Mouse (Mus musculus) liver, postnatal 0 days (tissue): ENCODE data around the gene Itpr2. TPM values are rescaled to one million over a fixed set of nuclear protein-coding genes. Genes with fewer than 3 reads are reported as not detected.

Source experiments
- ATAC-seq: fragments of 200-750 bp; cut with Nextera tagmentation; 2 replicates; pipeline ENCODE4 v1.8.0; 2017; ENCODE audit warnings: mild to moderate bottlenecking, moderate library complexity
- DNase-seq: peaks from one replicate; pipeline ENCODE4 v3.0.0-alpha.2; 2016
- H3K27ac ChIP-seq: fragments of 300-500 bp; sonication (generic); 2 replicates; pipeline ENCODE4 v1.5.1; 2014; ENCODE audit warnings: antibody characterized with exemption, moderate library complexity, mild to moderate bottlenecking, low read depth
- H3K27me3 ChIP-seq: fragments of 300-500 bp; sonication (generic); 2 replicates; pipeline ENCODE4 v1.6.1; 2014; ENCODE audit warnings: low read length, control low read depth, mixed read lengths; ENCODE audit not compliant: insufficient read depth
- H3K36me3 ChIP-seq: fragments of 300-500 bp; sonication (generic); replicated peaks from 2 replicates; pipeline ENCODE4 v1.6.1; 2014; ENCODE audit warnings: mild to moderate bottlenecking, control low read depth, low read length, moderate library complexity, mixed read lengths; ENCODE audit not compliant: insufficient read depth
- H3K4me1 ChIP-seq: fragments of 300-500 bp; sonication (generic); 2 replicates; pipeline ENCODE4 v1.6.1; 2014; ENCODE audit warnings: antibody characterized with exemption, mild to moderate bottlenecking, control low read depth; ENCODE audit not compliant: insufficient read depth
- H3K4me2 ChIP-seq: fragments of 300-500 bp; sonication (generic); 2 replicates; pipeline ENCODE4 v1.6.1; 2014; ENCODE audit warnings: low read depth, mild to moderate bottlenecking, low read length, moderate library complexity, mixed read lengths
- H3K4me3 ChIP-seq: fragments of 300-500 bp; sonication (generic); 2 replicates; pipeline ENCODE4 v1.5.1; 2014; ENCODE audit warnings: low read depth, low read length
- H3K9ac ChIP-seq: fragments of 300-500 bp; sonication (generic); replicated peaks from 2 replicates; pipeline ENCODE4 v1.6.1; 2014; ENCODE audit warnings: mild to moderate bottlenecking, moderate library complexity
- H3K9me3 ChIP-seq: fragments of 300-500 bp; sonication (generic); 2 replicates; pipeline ENCODE4 v1.6.1; 2016; ENCODE audit warnings: mild to moderate bottlenecking, control low read depth, low read length, mixed read lengths
- CTCF ChIP-seq: sonication (generic); IDR thresholded peaks from 2 replicates; pipeline ENCODE4 v1.5.1; 2016; ENCODE audit warnings: antibody characterized with exemption, low read depth
- EP300 ChIP-seq: IDR thresholded peaks from 2 replicates; pipeline ENCODE4 v1.6.1; 2016; ENCODE audit warnings: antibody characterized with exemption, low read depth, mild to moderate bottlenecking
- WGBS: fragments of 180-500 bp; shearing (Covaris S2); extraction: QIAGEN DNeasy Blood & Tissue Kit; methylation state at CpG from one replicate; pipeline ENCODE4 v1.1.7; 2014; ENCODE audit not compliant: insufficient replicate concordance; 5-methylcytosine and 5-hydroxymethylcytosine counted together
- polyA plus RNA-seq: library from polyadenylated mRNA; unstranded; fragments of >200 nt; fragmentation: Nextera tagmentation; extraction: Ambion mirVana; gene quantifications from 2 replicates; pipeline ENCODE4 v1.2.1, GENCODE M21; 2015

The Itpr2 gene
- polyA plus RNA-seq, 1 experiment from 2014 or later = 13.8 TPM

DNA sequence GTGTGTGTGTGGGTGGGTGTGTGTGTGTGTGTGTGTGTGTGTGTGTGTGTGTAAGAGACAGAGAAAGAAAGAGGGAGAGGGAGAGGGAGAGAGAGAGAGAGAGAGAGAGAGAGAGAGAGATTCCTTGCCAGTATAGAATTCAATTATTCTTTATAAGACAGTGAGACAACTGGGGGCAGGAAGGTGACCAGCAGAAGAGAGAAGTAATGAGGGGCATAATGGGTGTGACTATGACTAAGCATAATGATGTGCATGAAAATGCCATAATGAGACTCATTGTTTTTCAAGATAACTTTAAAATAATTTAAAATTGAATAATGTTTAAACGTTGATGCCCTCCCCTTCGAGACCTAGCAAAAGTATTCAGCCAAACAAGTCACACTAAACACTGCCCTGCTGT, 272.1 kb downstream of the Itpr2 start:
- DNase-seq = no peak
- TF ChIP-seq EP300 = no peak
- TF ChIP-seq CTCF = no peak
- Histone ChIP-seq H3K4me2 (peak overlapping the region; percentile 57), H3K36me3 (peaks cover 49% of the 10 kb centered on the region), H3K27ac (peak overlapping the region; percentile 76), H3K4me3 (no peak overlapping the region), H3K27me3 (no peaks in the 10 kb centered on the region), H3K4me1 (no peaks in the 10 kb centered on the region), H3K9me3 (no peaks in the 10 kb centered on the region), H3K9ac (peak overlapping the region; percentile 34; the same call in 1 of the 2 replicates)
- ATAC-seq = peak; percentile 44
- 71% methylated on average over 2 of the region's 2 CpGs for WGBS

- H3K9me3 ChIP-seq = no peaks in the 10 kb centered on the region
- no peaks in the 10 kb centered on the region for H3K4me1 ChIP-seq
- DNase-seq (no peak), ATAC-seq (no peak)
- no peak overlapping the region for H3K9ac ChIP-seq
- H3K36me3 ChIP-seq = peaks cover 51% of the 10 kb centered on the region
- no peak overlapping the region for H3K4me3 ChIP-seq
- no peaks in the 10 kb centered on the region for H3K27me3 ChIP-seq
- TF ChIP-seq EP300 (no peak), CTCF (no peak)
- no peak overlapping the region for H3K4me2 ChIP-seq
- H3K27ac ChIP-seq = no peak overlapping the region
- 78% methylated on average over 9 of the region's 9 CpGs for WGBS
Observed at GRCm38 (mm10) chr6:146229519-146229918, 272.5 kb downstream of the Itpr2 start.

DNA sequence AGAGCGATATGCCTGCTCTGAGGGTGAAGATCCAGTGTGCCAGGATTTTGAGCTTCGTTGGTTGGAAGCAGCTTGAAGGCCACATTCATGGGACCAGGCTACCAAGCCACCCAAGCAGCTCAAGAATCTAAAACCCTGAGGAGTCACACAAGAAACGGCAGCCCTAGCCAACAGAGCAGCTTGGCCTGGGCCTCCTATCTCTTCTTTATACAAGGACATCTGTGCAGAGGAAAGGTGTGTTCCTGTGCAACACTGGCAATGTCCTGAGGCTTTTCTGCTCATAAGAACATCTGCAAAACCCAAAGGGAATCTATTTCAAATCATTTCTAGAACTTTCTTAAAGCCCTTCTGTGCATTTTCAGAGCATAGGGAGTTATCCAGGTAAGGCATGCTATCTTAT, 274.0 kb downstream of the Itpr2 start:
- 77% methylated on average over 3 of the region's 3 CpGs for WGBS
- Histone ChIP-seq H3K27me3 (no peaks in the 10 kb centered on the region), H3K36me3 (peaks cover 54% of the 10 kb centered on the region), H3K9me3 (no peaks in the 10 kb centered on the region), H3K27ac (no peak overlapping the region), H3K4me1 (no peaks in the 10 kb centered on the region), H3K4me2 (no peak overlapping the region), H3K4me3 (no peak overlapping the region), H3K9ac (no peak overlapping the region)
- DNase-seq (no peak), ATAC-seq (peak; percentile 51; the same call in 1 of the 2 replicates)
- no peak for TF ChIP-seq CTCF
- TF ChIP-seq EP300 = no peak

DNA sequence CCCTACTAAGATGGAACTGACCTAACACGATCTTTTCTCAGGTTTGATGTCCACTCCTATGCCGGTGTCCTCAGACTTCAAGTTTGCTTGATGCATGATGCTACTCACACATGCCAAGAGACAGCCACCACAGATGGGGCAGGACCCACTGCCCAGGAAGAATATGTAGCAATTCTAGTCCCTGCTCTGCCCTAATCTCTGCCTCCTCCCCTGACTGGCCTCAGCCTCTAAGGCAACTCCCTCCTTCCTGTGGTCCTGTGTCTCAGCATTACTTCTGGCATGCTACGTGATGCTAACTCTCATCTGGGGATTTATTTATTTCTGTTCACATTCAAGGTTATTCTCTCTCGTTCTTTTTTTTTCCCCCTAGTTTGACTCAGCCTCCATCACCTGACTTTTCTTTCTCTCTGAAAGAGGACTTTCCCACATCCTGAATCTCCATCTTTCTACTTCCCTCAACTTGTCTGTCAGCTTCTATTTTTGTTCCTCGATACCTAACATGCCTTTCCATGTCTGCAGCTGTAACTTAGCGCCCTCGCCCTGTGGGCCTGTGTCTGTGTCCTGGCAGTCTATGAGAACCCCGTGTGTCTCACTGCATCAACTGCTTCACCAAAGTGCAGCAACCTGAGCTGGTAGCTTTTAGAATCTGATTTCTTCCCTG, 279.5 kb downstream of the Itpr2 start:
- TF ChIP-seq EP300 = no peak
- peak; percentile 18; the same call in 1 of the 2 replicates for TF ChIP-seq CTCF
- H3K9me3 ChIP-seq = no peaks in the 10 kb centered on the region
- no peaks in the 10 kb centered on the region for H3K27me3 ChIP-seq
- DNase-seq (no peak), ATAC-seq (no peak)
- H3K4me1 ChIP-seq = peaks cover 9% of the 10 kb centered on the region; the same call in 1 of the 2 replicates
- H3K4me2 ChIP-seq = peak overlapping the region; percentile 70
- H3K9ac ChIP-seq = peak overlapping the region; percentile 57; the same call in 1 of the 2 replicates
- peak overlapping the region; percentile 53 for H3K4me3 ChIP-seq
- peak overlapping the region; percentile 62 for H3K27ac ChIP-seq
- WGBS = 37% methylated on average over 8 of the region's 8 CpGs
- peaks cover 26% of the 10 kb centered on the region for H3K36me3 ChIP-seq

DNA sequence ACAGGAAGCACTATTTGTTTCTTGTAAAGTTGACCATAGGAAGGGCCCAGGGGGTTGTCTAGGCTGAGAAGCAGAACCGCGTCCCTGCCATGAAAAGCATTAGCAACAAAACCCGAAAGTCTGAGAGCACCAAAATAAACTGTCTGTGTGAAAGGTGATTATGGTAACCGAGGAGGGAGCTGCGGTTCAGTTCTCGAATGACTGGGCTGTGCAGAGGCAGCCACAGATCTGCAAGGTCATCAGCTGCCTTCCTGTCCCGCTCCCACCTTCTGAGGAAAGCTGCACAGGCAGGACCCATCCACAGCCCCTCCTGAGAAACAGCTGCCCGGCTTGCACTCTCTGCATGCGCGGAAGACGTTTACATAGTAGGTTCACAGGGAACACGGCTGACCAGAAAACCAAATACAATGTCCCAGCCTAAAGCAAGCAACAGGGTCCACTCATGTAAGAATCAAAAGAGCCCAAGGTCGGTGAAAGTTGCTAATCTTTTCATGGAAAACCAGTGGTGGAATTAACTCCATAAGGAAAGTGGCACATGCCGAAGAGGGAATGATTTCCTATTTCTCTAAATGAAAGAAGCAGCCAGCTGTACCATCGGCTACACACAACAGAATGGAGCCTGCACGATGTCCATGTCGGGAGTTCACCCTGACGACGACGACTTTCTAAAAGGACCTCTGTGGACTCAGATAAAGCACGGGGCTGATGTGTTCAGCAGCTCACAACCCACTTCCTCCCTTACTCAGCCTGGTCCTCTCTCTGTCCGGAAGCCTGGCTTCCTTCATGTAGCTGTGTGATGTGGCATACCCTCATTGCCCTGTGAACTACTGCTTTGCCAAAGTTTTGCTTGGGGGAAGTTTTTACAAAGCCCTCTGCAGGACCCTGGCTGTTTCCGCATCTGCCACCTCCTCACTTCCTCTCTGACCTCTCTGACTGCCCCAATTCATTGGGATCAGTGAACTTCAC, 280.4 kb downstream of the Itpr2 start:
- Histone ChIP-seq H3K9me3 (no peaks in the 10 kb centered on the region), H3K4me2 (peak overlapping the region; percentile 70), H3K36me3 (peaks cover 21% of the 10 kb centered on the region), H3K4me1 (peaks cover 9% of the 10 kb centered on the region; the same call in 1 of the 2 replicates), H3K27ac (peak overlapping the region; percentile 62), H3K4me3 (peak overlapping the region; percentile 53), H3K27me3 (no peaks in the 10 kb centered on the region), H3K9ac (peak overlapping the region; percentile 57)
- TF ChIP-seq EP300 (no peak), CTCF (no peak)
- peak; percentile 42 for DNase-seq
- peak; percentile 60 for ATAC-seq
- 18% methylated on average over 23 of the region's 23 CpGs for WGBS

DNA sequence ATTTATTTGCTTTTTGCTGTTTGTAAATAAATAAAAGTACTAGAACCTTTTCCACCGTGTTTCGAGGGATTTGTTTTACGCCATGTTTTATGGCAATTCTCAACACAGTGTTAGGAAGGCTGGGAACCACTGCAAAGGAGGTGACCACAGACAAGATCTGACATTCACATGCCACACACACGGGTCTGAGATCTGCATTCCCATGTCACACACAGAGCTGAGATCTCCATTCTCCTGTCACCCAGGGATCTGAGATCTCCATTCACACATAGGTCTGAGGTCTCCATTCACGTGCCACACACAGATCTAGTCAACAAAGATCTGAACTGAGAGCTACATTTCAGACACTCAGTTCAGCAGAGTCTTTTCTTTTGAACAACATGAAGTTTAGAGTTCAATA, 282.0 kb downstream of the Itpr2 start:
- WGBS = 63% methylated on average over 5 of the region's 5 CpGs
- Histone ChIP-seq H3K36me3 (peaks cover 23% of the 10 kb centered on the region), H3K9me3 (no peaks in the 10 kb centered on the region), H3K9ac (peak overlapping the region; percentile 39), H3K27me3 (no peaks in the 10 kb centered on the region), H3K4me1 (peaks cover 17% of the 10 kb centered on the region), H3K27ac (peak overlapping the region; percentile 86), H3K4me3 (peak overlapping the region; percentile 52), H3K4me2 (peak overlapping the region; percentile 42)
- ATAC-seq (peak; percentile 40), DNase-seq (no peak)
- TF ChIP-seq EP300 (no peak), CTCF (no peak)
